Mouse (Mus musculus) C2C12 (cell line): Measurements from ENCODE around the gene Zmym4.

Source experiments
- CEBPB ChIP-seq: IDR thresholded peaks from one replicate; pipeline ENCODE4 v1.6.1; 2011; ENCODE audit warnings: low read depth, mild to moderate bottlenecking, control low read depth, moderate library complexity
- CTCF ChIP-seq: IDR thresholded peaks from one replicate; pipeline ENCODE4 v1.5.1; 2011; ENCODE audit not compliant: control insufficient read depth, insufficient read depth, insufficient read length
- MYOD1 ChIP-seq: IDR thresholded peaks from one replicate; pipeline ENCODE4 v1.6.1; 2011; ENCODE audit warnings: low read depth; ENCODE audit not compliant: control insufficient read depth, insufficient read length
- MYOG ChIP-seq: IDR thresholded peaks from one replicate; pipeline ENCODE4 v1.6.1; 2011; ENCODE audit not compliant: control insufficient read depth, insufficient read length; ENCODE audit errors: extremely low read depth

GRCm38 (mm10) chr4:126883602-126884001 is 84.3 kb downstream of the Zmym4 start:
- TF ChIP-seq MYOD1 (no peak), MYOG (no peak), CTCF (no peak), CEBPB (no peak)
